Mouse (Mus musculus) CH12.LX (cell line): ENCODE results near the gene Exoc8. TPM values are rescaled to one million over a fixed set of nuclear protein-coding genes. Genes with fewer than 3 reads are reported as not detected.

Source experiments
- DNase-seq: peaks from one replicate; pipeline ENCODE4 v3.0.0-alpha.2; 2013; ENCODE audit errors: extremely low read depth
- H3K27ac ChIP-seq: 2 replicates; pipeline ENCODE4 v1.5.1; 2012; ENCODE audit warnings: low read depth, mild to moderate bottlenecking, control low read depth, moderate library complexity; ENCODE audit not compliant: insufficient read depth
- H3K27me3 ChIP-seq: replicated peaks from 2 replicates; pipeline ENCODE3; 2012; ENCODE audit warnings: inconsistent platforms
- H3K36me3 ChIP-seq, 2 experiments: replicated peaks in 1 of 2; 2 replicates each; pipeline versions ENCODE3 to v1.6.1; 2012; ENCODE audit warnings: inconsistent platforms in 1 of 2, low read length in 1 of 2, mild to moderate bottlenecking in 1 of 2, mixed read lengths in 1 of 2, moderate library complexity in 1 of 2; ENCODE audit not compliant: control insufficient read depth in 1 of 2, insufficient read depth in 1 of 2
- H3K4me1 ChIP-seq, 2 experiments: 2 replicates each; pipeline ENCODE4 v1.6.1; 2012; ENCODE audit warnings: inconsistent platforms in 1 of 2, moderate library complexity in 1 of 2; ENCODE audit not compliant: insufficient read depth in 2 of 2, control insufficient read depth in 1 of 2
- H3K4me2 ChIP-seq: 2 replicates; pipeline ENCODE4 v1.6.1; 2012; ENCODE audit warnings: low read depth, mild to moderate bottlenecking, control low read depth; ENCODE audit not compliant: poor library complexity, insufficient read depth, severe bottlenecking
- H3K4me3 ChIP-seq, 3 experiments: fragments of 150-350 bp in 1 of 3; sonication (generic) in 1 of 3; replicated peaks in 1 of 3; 2 replicates each; pipeline versions ENCODE3 to v1.5.1; 2011 to 2012; ENCODE audit warnings: low read depth in 2 of 3, low read length in 2 of 3, mild to moderate bottlenecking in 2 of 3, moderate library complexity in 2 of 3, control low read depth in 1 of 3, improper control_type of control experiment in 1 of 3, inconsistent platforms in 1 of 3, mixed read lengths in 1 of 3; ENCODE audit not compliant: poor library complexity in 1 of 3
- H3K79me2 ChIP-seq: replicated peaks from 2 replicates; pipeline ENCODE4 v1.6.1; 2012; ENCODE audit warnings: mild to moderate bottlenecking, moderate library complexity; ENCODE audit not compliant: control insufficient read depth, poor library complexity, insufficient read depth, severe bottlenecking; ENCODE audit errors: extremely low read depth
- H3K9ac ChIP-seq: 2 replicates; pipeline ENCODE4 v1.6.1; 2012; ENCODE audit warnings: low read depth, mild to moderate bottlenecking, control low read depth, moderate library complexity; ENCODE audit not compliant: insufficient read depth
- H3K9me3 ChIP-seq: replicated peaks from 2 replicates; pipeline ENCODE3; 2012; ENCODE audit warnings: low read length, inconsistent platforms, mixed read lengths
- CHD1 ChIP-seq: IDR thresholded peaks from 2 replicates; pipeline ENCODE4 v1.6.1; 2012; ENCODE audit warnings: low read depth, low read length, improper control_type of control experiment, inconsistent platforms
- CHD2 ChIP-seq: IDR thresholded peaks from 2 replicates; pipeline ENCODE4 v1.6.1; 2011; ENCODE audit warnings: low read length, improper control_type of control experiment
- CTCF ChIP-seq, 2 experiments: IDR thresholded peaks in 1 of 2; conservative IDR thresholded peaks in 1 of 2; 2 replicates each; pipeline ENCODE4 v1.5.1; 2011 to 2012; ENCODE audit warnings: low read depth in 2 of 2, low read length in 2 of 2, improper control_type of control experiment in 1 of 2, inconsistent platforms in 1 of 2, mild to moderate bottlenecking in 1 of 2, moderate library complexity in 1 of 2
- E2F4 ChIP-seq: IDR thresholded peaks from 2 replicates; pipeline ENCODE4 v1.6.1; 2011; ENCODE audit warnings: low read depth, low read length, improper control_type of control experiment; ENCODE audit not compliant: insufficient replicate concordance
- ELF1 ChIP-seq: IDR thresholded peaks from 2 replicates; pipeline ENCODE4 v1.6.1; 2014; ENCODE audit warnings: low read depth, mild to moderate bottlenecking, inconsistent platforms, low read length, improper control_type of control experiment
- EP300 ChIP-seq: IDR thresholded peaks from 2 replicates; pipeline ENCODE4 v1.6.1; 2011; ENCODE audit warnings: low read length, improper control_type of control experiment
- ETS1 ChIP-seq: conservative IDR thresholded peaks from 2 replicates; pipeline ENCODE4 v1.6.1; 2012; ENCODE audit warnings: low read depth, mild to moderate bottlenecking, inconsistent platforms, low read length, improper control_type of control experiment, moderate library complexity
- HCFC1 ChIP-seq: IDR thresholded peaks from 2 replicates; pipeline ENCODE4 v1.6.1; 2012; ENCODE audit warnings: low read depth, mild to moderate bottlenecking, inconsistent platforms, low read length, improper control_type of control experiment
- IRF4 ChIP-seq: IDR thresholded peaks from 2 replicates; pipeline ENCODE4 v1.6.1; 2014; ENCODE audit warnings: low read depth, mild to moderate bottlenecking, inconsistent platforms, low read length, improper control_type of control experiment
- JUN ChIP-seq: IDR thresholded peaks from 2 replicates; pipeline ENCODE4 v1.6.1; 2011; ENCODE audit warnings: low read depth, mild to moderate bottlenecking, low read length, improper control_type of control experiment, moderate library complexity; ENCODE audit not compliant: insufficient read depth
- JUND ChIP-seq: conservative IDR thresholded peaks from 2 replicates; pipeline ENCODE4 v1.6.1; 2011; ENCODE audit warnings: low read depth, low read length, improper control_type of control experiment
- KAT2A ChIP-seq: IDR thresholded peaks from 2 replicates; pipeline ENCODE4 v1.6.1; 2012; ENCODE audit warnings: low read length, improper control_type of control experiment, inconsistent platforms; ENCODE audit not compliant: insufficient replicate concordance
- MAX ChIP-seq: IDR thresholded peaks from 2 replicates; pipeline ENCODE4 v1.6.1; 2011; ENCODE audit warnings: low read length, improper control_type of control experiment
- MAZ ChIP-seq: IDR thresholded peaks from 2 replicates; pipeline ENCODE4 v1.6.1; 2012; ENCODE audit warnings: low read depth, mild to moderate bottlenecking, inconsistent platforms, low read length, improper control_type of control experiment, moderate library complexity
- NELFE ChIP-seq: IDR thresholded peaks from 2 replicates; pipeline ENCODE4 v1.6.1; 2011; ENCODE audit warnings: low read depth, low read length, improper control_type of control experiment
- PAX5 ChIP-seq: IDR thresholded peaks from 2 replicates; pipeline ENCODE4 v1.6.1; 2012; ENCODE audit warnings: low read length, inconsistent platforms, mixed read lengths
- POLR2A ChIP-seq: IDR thresholded peaks from 2 replicates; pipeline ENCODE4 v1.6.1; 2011; ENCODE audit warnings: low read depth, mild to moderate bottlenecking, improper control_type of control experiment, low read length
- POLR2AphosphoS2 ChIP-seq: IDR thresholded peaks from 2 replicates; pipeline ENCODE4 v1.6.1; 2011; ENCODE audit warnings: low read depth, low read length, improper control_type of control experiment
- RCOR1 ChIP-seq: conservative IDR thresholded peaks from 2 replicates; pipeline ENCODE4 v1.6.1; 2012; ENCODE audit warnings: low read depth, mild to moderate bottlenecking, inconsistent platforms, low read length, improper control_type of control experiment
- SIN3A ChIP-seq: IDR thresholded peaks from 2 replicates; pipeline ENCODE4 v1.6.1; 2012; ENCODE audit warnings: low read length, improper control_type of control experiment, inconsistent platforms
- SMC3 ChIP-seq: IDR thresholded peaks from 2 replicates; pipeline ENCODE4 v1.6.1; 2011; ENCODE audit warnings: low read depth, low read length, improper control_type of control experiment
- TCF12 ChIP-seq: IDR thresholded peaks from 2 replicates; pipeline ENCODE4 v1.6.1; 2014; ENCODE audit warnings: low read depth, mild to moderate bottlenecking, inconsistent platforms, low read length, improper control_type of control experiment
- USF1 ChIP-seq: IDR thresholded peaks from 2 replicates; pipeline ENCODE4 v1.6.1; 2014; ENCODE audit warnings: low read depth, mild to moderate bottlenecking, inconsistent platforms, low read length, improper control_type of control experiment
- USF2 ChIP-seq: conservative IDR thresholded peaks from 2 replicates; pipeline ENCODE4 v1.6.1; 2011; ENCODE audit warnings: low read depth, low read length, improper control_type of control experiment
- ZC3H11A ChIP-seq: IDR thresholded peaks from 2 replicates; pipeline ENCODE4 v1.6.1; 2012; ENCODE audit warnings: low read depth, mild to moderate bottlenecking, inconsistent platforms, low read length, improper control_type of control experiment
- ZKSCAN1 ChIP-seq: IDR thresholded peaks from 2 replicates; pipeline ENCODE4 v1.6.1; 2012; ENCODE audit warnings: low read depth, inconsistent platforms, low read length, improper control_type of control experiment, borderline replicate concordance
- ZMIZ1 ChIP-seq: IDR thresholded peaks from 2 replicates; pipeline ENCODE4 v1.6.1; 2012; ENCODE audit warnings: low read depth, mild to moderate bottlenecking, inconsistent platforms, low read length, improper control_type of control experiment
- dilution Hi-C: fragments of 300-500 bp; cut with MboI; formaldehyde crosslinking; loops from 2 replicates; pipeline ENCODE4 v1.14.3; 2020; ENCODE audit warnings: low sequenced_read_pairs; ENCODE audit not compliant: extremely low pct_unique_long_range_greater_than_20kb, extremely low pct_ligation_motif_present
- in situ Hi-C: fragments of 300-500 bp; cut with MboI; formaldehyde crosslinking; loops from 3 replicates; pipeline ENCODE4 v1.14.3; 2019; ENCODE audit warnings: low sequenced_read_pairs, low pct_ligation_motif_present, low pct_unique_long_range_greater_than_20kb, mixed read lengths
- polyA plus RNA-seq: library from polyadenylated mRNA; unstranded; fragments of >175 nt; gene quantifications from 2 replicates; pipeline ENCODE4 v1.2.1, GENCODE M21; 2012; ENCODE audit warnings: low read depth; ENCODE audit not compliant: insufficient read length
- total RNA-seq, 2 experiments: library from RNA; depleted of rRNA; stranded (reverse); fragments of 300-350 nt in 1 of 2; fragments of >200 nt in 1 of 2; gene quantifications; 2 replicates each; pipeline ENCODE4 v1.2.3; 2012 to 2014

Gene Exoc8
- total and polyA plus RNA-seq, 3 experiments: 5.9 to 11.2 (median 10.7) TPM

- H3K4me1 ChIP-seq: peaks cover 10 to 19% of the 10 kb centered on the region in 2 experiments
- dilution Hi-C loops: no loop called here
- TF ChIP-seq NELFE: no peak
- TF ChIP-seq USF2: no peak
- TF ChIP-seq CHD1: no peak
- TF ChIP-seq POLR2AphosphoS2: no peak
- TF ChIP-seq SMC3: no peak
- TF ChIP-seq ZKSCAN1: no peak
- no peak for TF ChIP-seq SIN3A
- TF ChIP-seq CHD2: no peak
- no peak for TF ChIP-seq MAX
- no peak for TF ChIP-seq POLR2A
- TF ChIP-seq EP300: no peak
- no peak for TF ChIP-seq ELF1
- no peak for TF ChIP-seq ZMIZ1
- TF ChIP-seq JUND: no peak
- TF ChIP-seq ZC3H11A: no peak
- no peak for TF ChIP-seq PAX5
- TF ChIP-seq IRF4: no peak
- TF ChIP-seq RCOR1: no peak
- no peak for TF ChIP-seq ETS1
Measured at GRCm38 (mm10) chr8:124871474-124871873, 26.0 kb downstream of the Exoc8 start.

GRCm38 (mm10) chr8:124869708-124870107, 27.8 kb downstream of the Exoc8 start:
- H3K36me3 ChIP-seq: peaks cover 48 to 92% of the 10 kb centered on the region in 2 experiments
- peaks cover 13 to 37% of the 10 kb centered on the region in 2 experiments for H3K4me1 ChIP-seq
- TF ChIP-seq TCF12: no peak
- TF ChIP-seq POLR2A: no peak
- TF ChIP-seq CTCF (conservative IDR thresholded peaks at IDR 0.05 in 1 of 2, IDR thresholded peaks at IDR 0.05 in 1 of 2; ENCODE audit: low read depth in 2 of 2, low read length in 2 of 2): no peak
- TF ChIP-seq E2F4: no peak
- no peak for TF ChIP-seq MAZ
- no peak for TF ChIP-seq CHD2
- TF ChIP-seq KAT2A: no peak
- no peak for TF ChIP-seq MAX
- TF ChIP-seq USF1: no peak
- TF ChIP-seq JUN: no peak
- TF ChIP-seq HCFC1: no peak
- no peak overlapping the region for H3K4me3 ChIP-seq
- in situ Hi-C loops: no loop called here
- DNase-seq: no peak
- no peak overlapping the region for H3K9ac ChIP-seq
- H3K9me3 ChIP-seq: no peaks in the 10 kb centered on the region
- no peaks in the 10 kb centered on the region for H3K27me3 ChIP-seq
- dilution Hi-C loops: no loop called here
- H3K4me2 ChIP-seq: no peak overlapping the region
- peaks cover 42% of the 10 kb centered on the region for H3K79me2 ChIP-seq
- no peak overlapping the region for H3K27ac ChIP-seq

More at GRCm38 (mm10) chr8:124871474-124871873, 26.0 kb downstream of the Exoc8 start:
- Histone ChIP-seq H3K9ac (no peak overlapping the region), H3K9me3 (no peaks in the 10 kb centered on the region), H3K4me2 (no peak overlapping the region), H3K36me3 (peaks cover 62 to 95% of the 10 kb centered on the region in 2 experiments), H3K79me2 (peaks cover 25% of the 10 kb centered on the region), H3K27ac (no peak overlapping the region), H3K27me3 (no peaks in the 10 kb centered on the region), H3K4me3 (no peak overlapping the region)
- no peak for DNase-seq
- in situ Hi-C loops: no loop called here
